Mouse (Mus musculus): ENCODE data around the gene Ankrd23. TPM values are rescaled to one million over a fixed set of nuclear protein-coding genes. Genes with fewer than 3 reads are reported as not detected.

Ankrd23 gene
- polyA plus RNA-seq, 1 experiment from 2014 or later, result 11.6 TPM

DNA sequence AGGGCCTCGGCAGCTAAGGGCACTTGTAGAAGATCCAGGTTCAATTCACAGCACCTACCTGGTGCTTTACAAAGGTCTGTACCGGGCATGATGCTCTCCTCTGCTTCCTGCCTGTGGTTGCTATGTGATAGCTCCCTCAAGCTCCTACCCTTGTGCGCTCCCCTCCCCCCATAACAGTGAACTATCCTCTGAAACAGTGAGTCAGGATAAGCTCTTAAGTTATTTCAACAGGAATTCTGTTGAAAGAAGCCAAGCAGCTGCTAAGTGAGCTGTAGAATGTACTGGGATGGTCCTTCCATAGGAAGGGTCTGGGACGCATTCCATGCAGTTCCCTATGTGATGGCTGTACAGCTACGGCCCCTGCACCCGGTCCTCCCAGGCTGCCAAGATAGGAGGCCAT, 3.1 kb downstream of the Ankrd23 start:
- no peak for ATAC-seq (replicated peaks; ENCODE audit: low FRiP score, low TSS enrichment, low read depth)
- H3K27me3 ChIP-seq (replicated peaks; ENCODE audit: control insufficient read depth, insufficient read depth, low read length), result no peaks in the 10 kb centered on the region
- DNase-seq (ENCODE audit: low spot score), result no peak
- no peak overlapping the region for H3K4me2 ChIP-seq (ENCODE audit: low read length)
- no peaks in the 10 kb centered on the region for H3K4me1 ChIP-seq (replicated peaks; ENCODE audit: control insufficient read depth, insufficient read depth, low read length)
- H3K36me3 ChIP-seq (ENCODE audit: control insufficient read depth, insufficient read depth, low read length), result peaks cover 14% of the 10 kb centered on the region
- no peak overlapping the region for H3K4me3 ChIP-seq (ENCODE audit: low read depth, low read length)
- 72% methylated on average over 6 of the region's 6 CpGs for WGBS
- H3K27ac ChIP-seq (ENCODE audit: low read depth), result no peak overlapping the region
- no peak overlapping the region for H3K9ac ChIP-seq (ENCODE audit: low read length)
- H3K9me3 ChIP-seq (ENCODE audit: control insufficient read depth, low read length), result no peaks in the 10 kb centered on the region

DNA sequence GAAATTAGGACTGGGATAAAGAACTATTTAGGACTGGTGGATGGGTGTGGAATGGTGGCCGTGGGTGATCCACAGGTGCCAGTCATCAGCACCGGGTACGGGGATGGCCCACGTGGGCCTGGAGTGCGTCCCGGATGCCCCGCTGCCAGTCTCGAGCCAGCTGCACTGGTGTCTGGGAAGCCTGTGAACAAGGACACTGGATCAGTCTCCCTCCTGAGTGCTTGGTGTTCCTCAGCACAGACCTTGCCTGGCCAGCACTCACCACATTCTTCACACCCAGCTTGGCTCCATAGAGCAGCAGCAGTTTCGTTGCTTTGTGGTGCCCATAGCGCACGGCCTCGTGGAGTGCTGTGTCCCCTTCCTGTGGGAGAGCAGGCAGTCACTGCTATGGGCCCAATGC, 5.2 kb downstream of the Ankrd23 start:
- H3K4me2 ChIP-seq (ENCODE audit: low read length), result no peak overlapping the region
- peaks cover 14% of the 10 kb centered on the region; the same call in 1 of the 2 replicates for H3K36me3 ChIP-seq (ENCODE audit: control insufficient read depth, insufficient read depth, low read length)
- no peak overlapping the region for H3K4me3 ChIP-seq (ENCODE audit: low read depth, low read length)
- H3K9ac ChIP-seq (ENCODE audit: low read length), result no peak overlapping the region
- ATAC-seq (replicated peaks; ENCODE audit: low FRiP score, low TSS enrichment, low read depth) (no peak), DNase-seq (ENCODE audit: low spot score) (no peak)
- no peaks in the 10 kb centered on the region for H3K9me3 ChIP-seq (ENCODE audit: control insufficient read depth, low read length)
- H3K27ac ChIP-seq (ENCODE audit: low read depth), result no peak overlapping the region
- 90% methylated on average over 12 of the region's 12 CpGs for WGBS
- H3K4me1 ChIP-seq (replicated peaks; ENCODE audit: control insufficient read depth, insufficient read depth, low read length), result no peaks in the 10 kb centered on the region
- no peaks in the 10 kb centered on the region for H3K27me3 ChIP-seq (replicated peaks; ENCODE audit: control insufficient read depth, insufficient read depth, low read length)

DNA sequence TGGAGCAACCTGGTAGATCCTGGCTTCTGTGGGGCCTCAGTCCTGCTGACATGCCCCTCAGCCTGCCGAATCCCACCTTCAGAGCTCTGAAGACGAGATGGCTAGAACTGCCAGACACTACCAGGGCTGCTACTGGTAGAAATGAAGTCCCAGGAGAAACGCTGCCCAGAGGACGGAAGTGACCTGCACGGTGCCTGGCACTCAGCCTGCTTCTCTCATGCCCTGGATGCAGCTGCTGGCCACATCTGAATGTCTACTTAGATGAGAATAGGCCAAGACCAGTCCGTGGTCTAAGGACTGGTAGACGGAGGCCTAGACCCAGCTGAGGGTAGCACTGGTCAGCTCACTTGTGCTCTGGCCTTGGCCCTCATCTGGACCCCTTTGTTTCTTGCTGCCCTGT, 5.7 kb downstream of the Ankrd23 start:
- Histone ChIP-seq H3K9me3 (ENCODE audit: control insufficient read depth, low read length) (no peaks in the 10 kb centered on the region), H3K4me2 (ENCODE audit: low read length) (no peak overlapping the region), H3K27ac (ENCODE audit: low read depth) (no peak overlapping the region), H3K4me3 (ENCODE audit: low read depth, low read length) (no peak overlapping the region), H3K4me1 (replicated peaks; ENCODE audit: control insufficient read depth, insufficient read depth, low read length) (no peaks in the 10 kb centered on the region), H3K9ac (ENCODE audit: low read length) (no peak overlapping the region), H3K36me3 (ENCODE audit: control insufficient read depth, insufficient read depth, low read length) (peaks cover 19% of the 10 kb centered on the region), H3K27me3 (replicated peaks; ENCODE audit: control insufficient read depth, insufficient read depth, low read length) (no peaks in the 10 kb centered on the region)
- ATAC-seq (replicated peaks; ENCODE audit: low FRiP score, low TSS enrichment, low read depth), result no peak
- WGBS, result 92% methylated on average over 7 of the region's 7 CpGs
- no peak for DNase-seq (ENCODE audit: low spot score)

DNA sequence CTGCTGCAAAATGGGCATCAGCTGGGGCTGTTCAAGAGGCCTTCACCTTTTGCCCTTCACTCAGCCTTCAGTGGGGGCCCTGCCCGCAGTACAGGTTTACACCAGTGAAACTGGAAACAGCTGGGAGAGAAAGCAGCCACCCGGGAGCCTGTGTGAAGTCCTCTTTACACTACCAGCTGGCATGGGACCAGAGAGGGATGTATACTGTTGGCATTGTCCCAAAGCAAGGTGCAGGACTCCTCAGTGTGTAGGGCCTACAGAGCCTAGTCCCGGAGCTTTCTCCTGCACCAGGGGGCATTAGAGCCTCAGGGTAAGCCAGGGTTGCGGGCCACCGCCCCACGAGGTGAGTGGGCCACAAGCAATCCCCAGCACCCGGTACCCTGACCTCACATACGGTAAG, 6.2 kb downstream of the Ankrd23 start:
- Histone ChIP-seq H3K9me3 (ENCODE audit: control insufficient read depth, low read length) (no peaks in the 10 kb centered on the region), H3K27me3 (replicated peaks; ENCODE audit: control insufficient read depth, insufficient read depth, low read length) (no peaks in the 10 kb centered on the region), H3K9ac (ENCODE audit: low read length) (no peak overlapping the region), H3K4me2 (ENCODE audit: low read length) (no peak overlapping the region), H3K36me3 (ENCODE audit: control insufficient read depth, insufficient read depth, low read length) (peaks cover 24% of the 10 kb centered on the region), H3K4me3 (ENCODE audit: low read depth, low read length) (no peak overlapping the region), H3K4me1 (replicated peaks; ENCODE audit: control insufficient read depth, insufficient read depth, low read length) (no peaks in the 10 kb centered on the region), H3K27ac (ENCODE audit: low read depth) (no peak overlapping the region)
- DNase-seq (ENCODE audit: low spot score), result no peak
- 77% methylated on average over 8 of the region's 8 CpGs for WGBS
- no peak for ATAC-seq (replicated peaks; ENCODE audit: low FRiP score, low TSS enrichment, low read depth)

DNA sequence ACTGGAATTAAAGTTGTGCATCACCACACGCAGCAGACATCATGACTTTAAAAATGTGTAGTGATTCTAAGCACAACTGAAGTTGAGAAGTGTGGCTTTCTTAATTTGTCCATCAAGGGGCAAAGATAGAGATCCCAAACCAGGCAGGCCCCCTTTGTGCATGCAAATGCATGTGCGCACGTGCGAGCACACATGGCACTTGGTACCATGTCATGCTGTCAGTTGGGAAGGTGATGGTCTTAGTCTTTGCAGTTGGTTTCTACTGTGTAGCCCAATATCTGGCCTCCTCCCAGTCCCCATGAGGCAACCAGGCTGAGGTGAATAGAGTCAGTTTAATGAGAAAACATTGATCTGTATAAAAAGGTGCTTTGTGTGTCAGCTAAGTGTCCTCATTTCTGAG, 6.8 kb downstream of the Ankrd23 start:
- DNase-seq (ENCODE audit: low spot score), result no peak
- Histone ChIP-seq H3K9ac (ENCODE audit: low read length) (no peak overlapping the region), H3K9me3 (ENCODE audit: control insufficient read depth, low read length) (no peaks in the 10 kb centered on the region), H3K4me3 (ENCODE audit: low read depth, low read length) (no peak overlapping the region), H3K27ac (ENCODE audit: low read depth) (no peak overlapping the region), H3K4me1 (replicated peaks; ENCODE audit: control insufficient read depth, insufficient read depth, low read length) (no peaks in the 10 kb centered on the region), H3K27me3 (replicated peaks; ENCODE audit: control insufficient read depth, insufficient read depth, low read length) (no peaks in the 10 kb centered on the region), H3K4me2 (ENCODE audit: low read length) (no peak overlapping the region), H3K36me3 (ENCODE audit: control insufficient read depth, insufficient read depth, low read length) (peaks cover 30% of the 10 kb centered on the region)
- no peak for ATAC-seq (replicated peaks; ENCODE audit: low FRiP score, low TSS enrichment, low read depth)
- 97% methylated on average over 4 of the region's 4 CpGs for WGBS

DNA sequence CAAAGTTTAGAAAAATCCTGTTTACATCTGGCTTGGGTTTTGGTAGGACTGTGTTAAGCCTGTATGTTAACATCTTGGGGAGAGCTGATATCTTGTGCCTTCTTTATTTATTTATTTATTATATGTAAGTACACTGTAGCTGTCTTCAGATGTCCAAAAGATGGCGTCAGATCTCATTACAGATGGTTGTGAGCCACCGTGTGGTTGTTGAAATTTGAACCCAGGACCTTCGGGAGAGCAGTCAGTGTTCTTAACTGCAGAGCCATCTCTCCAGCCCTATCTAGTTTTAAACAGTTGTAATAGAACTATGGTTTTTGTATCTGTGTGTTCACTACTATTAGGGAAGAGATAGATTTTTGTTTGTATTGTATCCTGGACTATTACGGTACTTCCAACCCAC, 7.4 kb downstream of the Ankrd23 start:
- H3K9me3 ChIP-seq (ENCODE audit: control insufficient read depth, low read length), result no peaks in the 10 kb centered on the region
- no peak for ATAC-seq (replicated peaks; ENCODE audit: low FRiP score, low TSS enrichment, low read depth)
- H3K36me3 ChIP-seq (ENCODE audit: control insufficient read depth, insufficient read depth, low read length), result peaks cover 34% of the 10 kb centered on the region
- no peak overlapping the region for H3K9ac ChIP-seq (ENCODE audit: low read length)
- no peaks in the 10 kb centered on the region for H3K4me1 ChIP-seq (replicated peaks; ENCODE audit: control insufficient read depth, insufficient read depth, low read length)
- H3K27me3 ChIP-seq (replicated peaks; ENCODE audit: control insufficient read depth, insufficient read depth, low read length), result no peaks in the 10 kb centered on the region
- no peak overlapping the region for H3K4me3 ChIP-seq (ENCODE audit: low read depth, low read length)
- H3K4me2 ChIP-seq (ENCODE audit: low read length), result no peak overlapping the region
- no peak for DNase-seq (ENCODE audit: low spot score)
- H3K27ac ChIP-seq (ENCODE audit: low read depth), result no peak overlapping the region
- WGBS, result 93% methylated on average over 4 of the region's 4 CpGs

DNA sequence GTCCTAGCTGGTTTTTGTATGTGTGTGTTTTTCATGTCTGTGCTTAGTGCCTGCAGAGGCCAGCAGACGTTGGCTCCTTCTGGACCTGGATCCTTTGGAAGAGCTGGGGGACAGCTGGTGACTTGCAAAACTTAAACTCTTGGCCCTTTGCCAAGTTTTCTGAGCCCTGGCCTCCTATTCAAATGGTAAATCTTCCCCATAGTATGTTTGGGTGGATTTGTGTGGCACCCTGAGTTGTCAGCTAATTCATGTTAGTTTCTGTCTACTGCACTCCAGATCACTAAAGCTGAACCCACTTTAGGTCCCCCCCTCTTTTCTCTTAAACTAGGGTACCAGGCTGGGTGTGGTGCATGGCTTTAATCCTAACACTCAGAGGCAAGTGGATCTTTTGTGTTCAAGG, 8.3 kb downstream of the Ankrd23 start:
- Histone ChIP-seq H3K4me3 (ENCODE audit: low read depth, low read length) (no peak overlapping the region), H3K9me3 (ENCODE audit: control insufficient read depth, low read length) (no peaks in the 10 kb centered on the region), H3K4me1 (replicated peaks; ENCODE audit: control insufficient read depth, insufficient read depth, low read length) (peaks cover 2% of the 10 kb centered on the region; the same call in 1 of the 2 replicates), H3K36me3 (ENCODE audit: control insufficient read depth, insufficient read depth, low read length) (peaks cover 38% of the 10 kb centered on the region), H3K27me3 (replicated peaks; ENCODE audit: control insufficient read depth, insufficient read depth, low read length) (no peaks in the 10 kb centered on the region), H3K4me2 (ENCODE audit: low read length) (no peak overlapping the region), H3K27ac (ENCODE audit: low read depth) (no peak overlapping the region), H3K9ac (ENCODE audit: low read length) (no peak overlapping the region)
- 28% methylated on average over 1 of the region's 1 CpGs for WGBS
- ATAC-seq (replicated peaks; ENCODE audit: low FRiP score, low TSS enrichment, low read depth) (no peak), DNase-seq (ENCODE audit: low spot score) (no peak)

DNA sequence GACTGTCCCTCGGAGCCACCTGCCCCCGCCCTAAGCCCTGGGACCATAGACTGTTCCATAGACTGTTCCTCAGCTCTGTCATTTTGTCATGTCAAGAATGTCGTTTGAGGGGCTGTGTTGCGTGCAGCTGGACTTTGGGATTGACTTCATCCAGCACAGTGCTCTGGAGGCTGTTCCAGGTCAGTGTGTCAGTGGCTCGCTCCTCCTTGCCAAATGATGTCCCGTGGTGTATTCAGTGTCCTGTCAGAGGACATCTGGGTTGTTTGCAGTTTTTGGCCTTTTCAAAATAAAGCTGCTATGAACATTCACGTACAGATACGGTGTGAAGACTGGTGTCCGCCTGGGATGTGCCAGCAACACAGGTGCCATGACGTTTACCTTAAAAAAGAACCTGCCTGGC, 9.8 kb downstream of the Ankrd23 start:
- Histone ChIP-seq H3K27me3 (replicated peaks; ENCODE audit: control insufficient read depth, insufficient read depth, low read length) (no peaks in the 10 kb centered on the region), H3K9ac (ENCODE audit: low read length) (no peak overlapping the region), H3K27ac (ENCODE audit: low read depth) (no peak overlapping the region), H3K36me3 (ENCODE audit: control insufficient read depth, insufficient read depth, low read length) (peaks cover 50% of the 10 kb centered on the region), H3K9me3 (ENCODE audit: control insufficient read depth, low read length) (no peaks in the 10 kb centered on the region), H3K4me2 (ENCODE audit: low read length) (no peak overlapping the region), H3K4me1 (replicated peaks; ENCODE audit: control insufficient read depth, insufficient read depth, low read length) (peaks cover 10% of the 10 kb centered on the region; the same call in 1 of the 2 replicates), H3K4me3 (ENCODE audit: low read depth, low read length) (no peak overlapping the region)
- ATAC-seq (replicated peaks; ENCODE audit: low FRiP score, low TSS enrichment, low read depth) (no peak), DNase-seq (ENCODE audit: low spot score) (no peak)
- WGBS, result 94% methylated on average over 10 of the region's 10 CpGs

DNA sequence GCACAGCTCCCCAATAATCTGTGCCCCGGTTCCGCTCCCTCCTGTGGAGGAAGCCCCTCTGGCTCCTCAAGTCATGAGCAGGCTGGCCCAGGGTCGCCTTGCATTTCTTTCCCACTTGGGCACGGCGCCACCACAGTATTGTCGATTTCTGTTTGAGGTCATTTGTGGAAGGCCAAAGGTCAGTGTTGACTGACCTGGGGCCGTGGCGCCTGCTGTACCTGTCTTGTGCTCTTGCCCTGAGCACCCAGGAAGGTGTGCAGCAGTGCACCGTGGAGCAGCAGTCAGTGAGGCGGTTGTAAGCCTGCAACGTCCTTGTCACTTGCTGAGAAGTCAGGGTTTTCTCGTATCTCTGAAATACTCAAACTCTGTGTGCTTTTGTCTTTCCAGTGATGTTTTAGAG, 10.9 kb downstream of the Ankrd23 start:
- Histone ChIP-seq H3K4me1 (replicated peaks; ENCODE audit: control insufficient read depth, insufficient read depth, low read length) (peaks cover 10% of the 10 kb centered on the region; the same call in 1 of the 2 replicates), H3K27ac (ENCODE audit: low read depth) (no peak overlapping the region), H3K27me3 (replicated peaks; ENCODE audit: control insufficient read depth, insufficient read depth, low read length) (no peaks in the 10 kb centered on the region), H3K4me3 (ENCODE audit: low read depth, low read length) (no peak overlapping the region), H3K4me2 (ENCODE audit: low read length) (no peak overlapping the region), H3K36me3 (ENCODE audit: control insufficient read depth, insufficient read depth, low read length) (peaks cover 56% of the 10 kb centered on the region), H3K9ac (ENCODE audit: low read length) (no peak overlapping the region), H3K9me3 (ENCODE audit: control insufficient read depth, low read length) (no peaks in the 10 kb centered on the region)
- WGBS, result 89% methylated on average over 12 of the region's 12 CpGs
- DNase-seq (ENCODE audit: low spot score) (no peak), ATAC-seq (replicated peaks; ENCODE audit: low FRiP score, low TSS enrichment, low read depth) (no peak)
